Mouse (Mus musculus) lung, postnatal 0 days (tissue): ENCODE measurements around the gene Pla2g2e. TPM values are rescaled to one million over a fixed set of nuclear protein-coding genes. Genes with fewer than 3 reads are reported as not detected.

Experiments used
- ATAC-seq: fragments of 200-750 bp; cut with Nextera tagmentation; 2 replicates; pipeline ENCODE4 v1.8.0; 2017; ENCODE audit warnings: moderate library complexity
- DNase-seq: peaks from one replicate; pipeline ENCODE4 v3.0.0-alpha.2; 2016; ENCODE audit warnings: low spot score
- H3K27ac ChIP-seq: fragments of 300-500 bp; sonication (generic); 2 replicates; pipeline ENCODE4 v1.5.1; 2014; ENCODE audit warnings: antibody characterized with exemption, mild to moderate bottlenecking, low read length, mixed read lengths
- H3K27me3 ChIP-seq: fragments of 300-500 bp; sonication (generic); replicated peaks from 2 replicates; pipeline ENCODE4 v1.6.1; 2014; ENCODE audit warnings: low read length, mixed read lengths; ENCODE audit not compliant: insufficient read depth
- H3K36me3 ChIP-seq: fragments of 300-500 bp; sonication (generic); 2 replicates; pipeline ENCODE4 v1.6.1; 2014; ENCODE audit warnings: low read length, mixed read lengths; ENCODE audit not compliant: insufficient read depth
- H3K4me1 ChIP-seq: fragments of 300-500 bp; sonication (generic); 2 replicates; pipeline ENCODE4 v1.6.1; 2014; ENCODE audit warnings: antibody characterized with exemption, low read depth, low read length, mixed read lengths; ENCODE audit not compliant: insufficient read depth
- H3K4me2 ChIP-seq: fragments of 300-500 bp; sonication (generic); replicated peaks from 2 replicates; pipeline ENCODE4 v1.6.1; 2014; ENCODE audit warnings: low read depth, mild to moderate bottlenecking, low read length, moderate library complexity, mixed read lengths
- H3K4me3 ChIP-seq: fragments of 300-500 bp; sonication (generic); 2 replicates; pipeline ENCODE4 v1.5.1; 2014; ENCODE audit warnings: low read depth, low read length
- H3K9ac ChIP-seq: fragments of 300-500 bp; sonication (generic); replicated peaks from 2 replicates; pipeline ENCODE4 v1.6.1; 2014; ENCODE audit warnings: low read depth, mild to moderate bottlenecking
- H3K9me3 ChIP-seq: fragments of 300-500 bp; sonication (generic); 2 replicates; pipeline ENCODE4 v1.6.1; 2016; ENCODE audit warnings: low read length, mixed read lengths
- CTCF ChIP-seq: IDR thresholded peaks from 2 replicates; pipeline ENCODE4 v1.5.1; 2016; ENCODE audit warnings: antibody characterized with exemption, mild to moderate bottlenecking
- EP300 ChIP-seq: IDR thresholded peaks from 2 replicates; pipeline ENCODE4 v1.6.1; 2016; ENCODE audit warnings: antibody characterized with exemption, mild to moderate bottlenecking, control low read depth
- WGBS: fragments of 180-500 bp; shearing (Covaris S2); extraction: QIAGEN DNeasy Blood & Tissue Kit; methylation state at CpG from one replicate; pipeline ENCODE4 v1.1.7; 2014; 5-methylcytosine and 5-hydroxymethylcytosine counted together
- polyA plus RNA-seq: library from polyadenylated mRNA; unstranded; fragments of >200 nt; fragmentation: Nextera tagmentation; extraction: Ambion mirVana; gene quantifications from 2 replicates; pipeline ENCODE4 v1.2.1, GENCODE M21; 2015

Pla2g2e gene
- polyA plus RNA-seq, 1 experiment from 2014 or later: not detected

DNA sequence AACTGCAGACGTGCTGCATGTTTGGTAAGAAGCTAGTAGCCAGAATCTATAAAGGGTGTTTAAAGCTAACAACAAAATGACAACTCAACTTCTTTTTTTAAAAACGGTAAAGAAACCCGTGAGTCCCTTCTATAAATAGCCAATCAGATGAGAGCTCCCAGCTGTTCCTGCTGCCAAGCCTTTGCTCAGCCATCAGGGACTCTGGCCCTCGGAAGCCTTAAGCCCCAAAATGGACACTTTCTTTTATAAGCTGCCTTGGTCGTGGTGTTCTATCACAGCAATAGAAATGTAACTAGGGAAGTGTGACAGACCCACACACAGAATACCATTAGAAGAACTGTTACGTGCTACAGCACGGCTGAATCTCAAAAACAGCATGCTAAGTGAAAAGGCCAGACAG lies 21.6 kb downstream of the Pla2g2e start:
- Histone ChIP-seq H3K36me3 (peaks cover 31% of the 10 kb centered on the region), H3K27ac (no peak overlapping the region), H3K4me3 (no peak overlapping the region), H3K9me3 (no peaks in the 10 kb centered on the region), H3K27me3 (no peaks in the 10 kb centered on the region), H3K9ac (no peak overlapping the region), H3K4me2 (no peak overlapping the region), H3K4me1 (no peaks in the 10 kb centered on the region)
- no peak for TF ChIP-seq CTCF
- TF ChIP-seq EP300: no peak
- DNase-seq (no peak), ATAC-seq (no peak)
- 69% methylated on average over 7 of the region's 7 CpGs for WGBS

DNA sequence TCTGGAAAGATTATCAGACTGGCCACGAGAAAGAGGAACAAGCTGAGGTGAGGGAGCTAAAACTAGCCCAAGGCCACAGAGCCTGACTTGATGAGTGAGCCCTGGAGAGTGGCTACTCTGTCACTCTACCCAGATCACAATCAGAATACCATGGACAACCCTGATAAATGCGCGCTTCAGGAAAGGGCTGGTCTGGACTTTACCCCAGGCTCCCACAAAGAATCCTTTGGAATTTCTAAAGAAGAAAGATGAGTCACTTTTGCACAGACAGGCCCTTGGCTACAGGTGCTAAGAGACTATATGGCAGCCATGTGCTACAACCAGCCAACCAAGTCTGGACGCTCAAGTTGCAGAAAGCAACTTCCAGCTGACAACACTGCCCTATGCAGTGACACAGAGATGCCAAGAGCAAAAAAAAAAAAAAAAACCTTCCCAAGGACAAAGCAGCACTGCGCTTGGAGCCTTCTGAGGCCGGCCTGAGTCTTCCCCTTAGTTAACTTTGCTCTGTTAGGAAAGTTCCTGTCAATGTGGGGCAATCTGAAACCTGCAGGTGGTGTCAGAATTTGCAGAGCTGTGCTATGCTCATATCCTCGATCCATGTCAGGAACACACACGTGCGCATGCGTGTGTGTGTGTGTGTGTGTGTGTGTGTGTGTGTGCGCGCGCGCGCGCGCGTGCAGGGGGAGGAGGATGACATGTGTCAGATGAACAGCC lies 28.0 kb downstream of the Pla2g2e start:
- H3K4me1 ChIP-seq: no peaks in the 10 kb centered on the region
- DNase-seq (no peak), ATAC-seq (no peak)
- no peak overlapping the region for H3K27ac ChIP-seq
- WGBS: 93% methylated on average over 18 of the region's 18 CpGs
- H3K27me3 ChIP-seq: no peaks in the 10 kb centered on the region
- H3K4me2 ChIP-seq: no peak overlapping the region
- H3K9ac ChIP-seq: no peak overlapping the region
- TF ChIP-seq EP300: no peak
- TF ChIP-seq CTCF: no peak
- H3K9me3 ChIP-seq: no peaks in the 10 kb centered on the region
- H3K4me3 ChIP-seq: no peak overlapping the region
- peaks cover 24% of the 10 kb centered on the region for H3K36me3 ChIP-seq

DNA sequence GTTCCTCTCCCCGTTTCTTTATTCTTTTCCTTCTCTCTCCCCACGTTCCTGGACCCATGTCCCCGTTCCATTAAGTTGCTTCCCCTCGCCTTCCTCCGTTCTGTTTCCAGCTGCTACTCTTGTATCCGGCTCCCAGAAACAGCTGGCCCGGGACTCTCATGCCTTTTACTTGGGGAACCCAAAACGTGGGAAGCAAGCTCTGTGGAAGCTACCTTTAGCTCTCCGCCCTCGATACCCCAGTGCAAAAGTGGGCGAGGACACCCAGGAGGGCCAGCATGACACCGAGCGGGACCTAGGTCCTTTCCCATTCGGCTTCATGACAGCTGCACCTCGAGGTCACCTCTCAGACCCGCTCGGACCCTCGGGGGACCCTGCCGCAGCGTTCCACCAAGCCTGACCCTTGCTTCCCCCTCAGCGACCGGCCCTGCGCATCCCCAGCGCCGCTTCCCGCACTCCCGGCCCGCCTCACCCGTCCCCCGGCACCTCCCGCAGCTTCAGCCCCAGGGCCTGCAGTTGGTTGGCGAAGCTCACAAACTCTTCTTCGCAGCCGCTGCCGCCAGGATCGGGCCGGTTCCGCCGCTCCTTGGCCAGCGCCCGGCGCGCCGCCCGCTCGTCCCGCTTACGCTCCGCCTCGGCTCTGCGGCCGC lies 35.5 kb downstream of the Pla2g2e start:
- no peaks in the 10 kb centered on the region for H3K4me1 ChIP-seq
- ATAC-seq: peak; percentile 64

DNA sequence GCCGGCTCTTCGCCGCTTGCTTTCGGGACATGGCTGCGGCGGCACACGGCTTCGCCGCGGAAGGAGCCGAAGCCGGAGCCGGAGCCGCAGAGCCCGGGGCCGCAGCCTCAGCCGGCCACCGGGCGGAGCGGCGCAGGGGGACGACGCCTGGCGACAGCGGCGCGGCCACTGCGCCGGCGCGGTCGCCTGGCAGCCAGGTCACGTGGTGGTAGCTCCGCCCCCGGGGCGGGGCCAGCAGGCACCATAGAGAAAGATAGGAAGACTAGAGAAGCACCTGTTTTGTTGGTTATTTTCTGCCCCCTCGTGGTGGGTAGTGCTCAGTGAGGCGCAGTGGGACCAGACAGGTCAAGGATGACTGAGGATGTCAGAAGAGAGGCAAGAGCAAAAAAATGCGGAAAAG lies 36.1 kb downstream of the Pla2g2e start, which contains the start of gene Otud3:
Gene Otud3, minus strand, starts transcription at position 149 of the 400 bp plus-strand sequence.
- Histone ChIP-seq H3K4me1 (no peaks in the 10 kb centered on the region), H3K4me2 (peak within 1 kb of the TSS; percentile 89), H3K9ac (peak within 1 kb of the TSS; percentile 69), H3K27me3 (no peaks in the 10 kb centered on the region), H3K27ac (peak within 1 kb of the TSS; percentile 48), H3K4me3 (peak within 1 kb of the TSS; percentile 58), H3K9me3 (no peaks in the 10 kb centered on the region), H3K36me3 (no peaks in the 10 kb centered on the region)
- WGBS: under 1% methylated on average over 37 of the region's 39 CpGs
- TF ChIP-seq CTCF (peak; percentile 87), EP300 (no peak)
- ATAC-seq: peak; percentile 99
- peak; percentile 97 for DNase-seq

More for the DNA sequence above, 35.5 kb downstream of the Pla2g2e start:
- Histone ChIP-seq H3K4me3 (peak overlapping the region; percentile 58), H3K27me3 (no peaks in the 10 kb centered on the region), H3K9me3 (no peaks in the 10 kb centered on the region), H3K4me2 (peak overlapping the region; percentile 89), H3K9ac (peak overlapping the region; percentile 69), H3K27ac (peak overlapping the region; percentile 48), H3K36me3 (no peaks in the 10 kb centered on the region)
- DNase-seq: peak; percentile 18
- WGBS: 3% methylated on average over 42 of the region's 52 CpGs
- TF ChIP-seq EP300 (no peak), CTCF (no peak)

DNA sequence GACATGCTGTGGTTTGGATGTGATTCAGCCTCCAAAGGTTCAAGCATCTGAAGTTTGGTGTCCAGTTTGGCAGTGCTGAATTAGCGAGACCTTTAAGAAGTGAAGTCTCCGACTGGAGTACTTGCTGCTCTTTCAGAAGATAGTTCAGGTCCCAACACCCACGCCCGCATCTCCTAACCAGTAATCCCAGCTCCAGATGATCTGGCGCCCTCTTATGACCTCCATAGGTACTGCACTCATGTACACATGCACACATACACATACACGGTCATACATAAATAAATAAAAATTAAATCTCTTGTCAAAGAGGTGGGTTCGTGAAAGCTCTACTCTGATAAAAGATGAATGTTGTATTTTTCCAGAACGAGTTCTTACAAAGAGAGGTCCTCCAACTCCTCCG lies 39.5 kb downstream of the Pla2g2e start:
- no peaks in the 10 kb centered on the region for H3K27me3 ChIP-seq
- WGBS: 77% methylated on average over 9 of the region's 9 CpGs

DNA sequence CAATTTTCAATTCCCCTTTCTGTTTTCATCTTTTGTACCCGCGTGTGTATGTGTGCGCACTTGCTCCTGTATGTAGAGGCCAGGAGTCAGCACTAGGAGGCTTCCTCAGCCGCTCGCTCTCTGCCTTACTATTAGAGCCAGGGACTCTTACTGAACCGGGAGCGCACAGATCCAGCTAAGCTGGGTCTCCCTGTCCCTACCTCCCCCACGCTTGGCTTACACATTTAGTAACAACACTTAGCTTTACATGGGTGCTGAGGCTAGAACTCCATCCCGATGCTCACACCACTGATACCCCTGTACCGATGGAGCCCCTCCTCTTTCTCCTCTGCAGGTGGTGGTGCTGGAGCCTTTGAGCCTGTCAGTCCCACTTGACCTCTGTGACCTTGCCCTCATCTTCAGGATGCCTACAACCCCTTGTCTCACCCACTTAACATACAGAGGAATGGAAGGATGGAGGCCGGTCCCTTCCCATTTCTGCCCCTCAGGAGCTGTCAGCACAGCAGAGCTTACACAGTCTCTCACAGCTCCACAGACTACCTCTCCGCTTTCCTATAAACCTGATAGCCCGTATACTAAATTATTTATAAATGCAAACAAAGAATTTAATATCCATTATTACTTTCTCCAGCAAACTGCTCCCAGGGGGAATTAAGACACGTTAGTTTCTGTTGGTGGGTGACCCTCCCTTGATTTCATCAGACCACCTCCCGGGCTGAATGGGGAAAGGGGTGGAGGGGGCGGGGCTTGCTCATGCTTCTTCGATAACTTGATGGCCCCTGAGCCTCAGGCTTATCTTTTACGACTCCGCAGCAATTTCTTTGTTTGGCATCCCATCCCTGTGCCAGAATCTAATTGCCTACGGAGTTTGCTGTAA lies 43.8 kb downstream of the Pla2g2e start:
- H3K4me2 ChIP-seq: no peak overlapping the region
- no peak overlapping the region for H3K9ac ChIP-seq
- no peak overlapping the region for H3K4me3 ChIP-seq
- WGBS: 37% methylated on average over 20 of the region's 20 CpGs
- no peak overlapping the region for H3K27ac ChIP-seq
- H3K36me3 ChIP-seq: no peaks in the 10 kb centered on the region
- no peaks in the 10 kb centered on the region for H3K27me3 ChIP-seq
- TF ChIP-seq CTCF (no peak), EP300 (no peak)
- H3K4me1 ChIP-seq: no peaks in the 10 kb centered on the region
- no peak for DNase-seq
- H3K9me3 ChIP-seq: no peaks in the 10 kb centered on the region
- ATAC-seq: no peak

More for the DNA sequence above, 39.5 kb downstream of the Pla2g2e start:
- no peak for ATAC-seq
- Histone ChIP-seq H3K4me3 (no peak overlapping the region), H3K27ac (no peak overlapping the region), H3K9me3 (no peaks in the 10 kb centered on the region), H3K36me3 (no peaks in the 10 kb centered on the region), H3K4me2 (no peak overlapping the region), H3K9ac (no peak overlapping the region), H3K4me1 (no peaks in the 10 kb centered on the region)
- no peak for DNase-seq
- peak; percentile 28 for TF ChIP-seq CTCF
- no peak for TF ChIP-seq EP300
